Mouse (Mus musculus) intestine, postnatal 0 days (tissue): ENCODE measurements around the gene Ddah2. TPM values are rescaled to one million over a fixed set of nuclear protein-coding genes. Genes with fewer than 3 reads are reported as not detected.
A peak's percentile ranks its signal among the peaks of the same experiment; 100 is the strongest.

Experiments used
- ATAC-seq: fragments of 200-750 bp; cut with Nextera tagmentation; 2 replicates; pipeline ENCODE4 v1.8.0; 2017; ENCODE audit warnings: mild to moderate bottlenecking, moderate TSS enrichment, moderate library complexity
- H3K27ac ChIP-seq: fragments of 300-500 bp; sonication (generic); 2 replicates; pipeline ENCODE4 v1.5.1; 2014; ENCODE audit warnings: mild to moderate bottlenecking, low read depth, low read length, moderate library complexity
- H3K27me3 ChIP-seq: fragments of 300-500 bp; sonication (generic); replicated peaks from 2 replicates; pipeline ENCODE4 v1.6.1; 2014; ENCODE audit warnings: low read length, mixed read lengths; ENCODE audit not compliant: control insufficient read depth, insufficient read depth
- H3K36me3 ChIP-seq: fragments of 300-500 bp; sonication (generic); 2 replicates; pipeline ENCODE4 v1.6.1; 2014; ENCODE audit warnings: mild to moderate bottlenecking, moderate library complexity; ENCODE audit not compliant: control insufficient read depth, insufficient read depth
- H3K4me1 ChIP-seq: fragments of 300-500 bp; sonication (generic); replicated peaks from 2 replicates; pipeline ENCODE4 v1.6.1; 2014; ENCODE audit warnings: antibody characterized with exemption, low read length, mixed read lengths; ENCODE audit not compliant: control insufficient read depth, insufficient read depth
- H3K4me2 ChIP-seq: fragments of 300-500 bp; sonication (generic); replicated peaks from 2 replicates; pipeline ENCODE4 v1.6.1; 2014; ENCODE audit warnings: low read depth, mild to moderate bottlenecking, moderate library complexity
- H3K4me3 ChIP-seq: fragments of 300-500 bp; sonication (generic); 2 replicates; pipeline ENCODE4 v1.5.1; 2014; ENCODE audit warnings: low read depth, low read length
- H3K9ac ChIP-seq: fragments of 300-500 bp; sonication (generic); 2 replicates; pipeline ENCODE4 v1.6.1; 2014; ENCODE audit warnings: mild to moderate bottlenecking, low read depth, low read length
- H3K9me3 ChIP-seq: fragments of 300-500 bp; sonication (generic); 2 replicates; pipeline ENCODE4 v1.6.1; 2016; ENCODE audit warnings: mixed run types; ENCODE audit not compliant: control insufficient read depth
- CTCF ChIP-seq: sonication (generic); IDR thresholded peaks from 2 replicates; pipeline ENCODE4 v1.5.1; 2016; ENCODE audit warnings: low read depth, mild to moderate bottlenecking, control low read depth, antibody characterized with exemption, moderate library complexity
- WGBS: fragments of 180-500 bp; shearing (Covaris S2); extraction: QIAGEN DNeasy Blood & Tissue Kit; methylation state at CpG from one replicate; pipeline ENCODE4 v1.1.7; 2014; 5-methylcytosine and 5-hydroxymethylcytosine counted together
- polyA plus RNA-seq: library from polyadenylated mRNA; unstranded; fragments of >200 nt; fragmentation: Nextera tagmentation; extraction: Ambion mirVana; gene quantifications from 2 replicates; pipeline ENCODE4 v1.2.1, GENCODE M21; 2015

Ddah2 gene
- polyA plus RNA-seq, 1 experiment from 2014 or later, result 68.3 TPM

GRCm38 (mm10) chr17:35094475-35095365 lies 35.9 kb downstream of the Ddah2 start:
- Histone ChIP-seq H3K9me3 (no peaks in the 10 kb centered on the region), H3K4me3 (no peak overlapping the region), H3K4me1 (peaks cover 7% of the 10 kb centered on the region; the same call in 1 of the 2 replicates), H3K27me3 (no peaks in the 10 kb centered on the region), H3K36me3 (peaks cover 87% of the 10 kb centered on the region), H3K27ac (no peak overlapping the region), H3K4me2 (no peak overlapping the region), H3K9ac (no peak overlapping the region)
- 74% methylated on average over 15 of the region's 15 CpGs for WGBS
- no peak for TF ChIP-seq CTCF
- ATAC-seq, result no peak

GRCm38 (mm10) chr17:35096597-35096996 lies 37.8 kb downstream of the Ddah2 start:
- no peak for TF ChIP-seq CTCF
- Histone ChIP-seq H3K9ac (no peak overlapping the region), H3K9me3 (no peaks in the 10 kb centered on the region), H3K4me1 (no peaks in the 10 kb centered on the region), H3K27ac (no peak overlapping the region), H3K36me3 (peaks cover 97% of the 10 kb centered on the region), H3K27me3 (no peaks in the 10 kb centered on the region), H3K4me3 (no peak overlapping the region), H3K4me2 (no peak overlapping the region)
- ATAC-seq, result no peak
- 92% methylated on average over 12 of the region's 12 CpGs for WGBS

- Histone ChIP-seq H3K4me3 (no peak overlapping the region), H3K27me3 (no peaks in the 10 kb centered on the region), H3K27ac (no peak overlapping the region), H3K9me3 (no peaks in the 10 kb centered on the region), H3K4me2 (no peak overlapping the region), H3K4me1 (no peaks in the 10 kb centered on the region), H3K9ac (no peak overlapping the region), H3K36me3 (peaks cover 98% of the 10 kb centered on the region)
- TF ChIP-seq CTCF, result no peak
- WGBS, result 89% methylated on average over 12 of the region's 12 CpGs
- no peak for ATAC-seq
These were observed 38.4 kb downstream of the Ddah2 start for GRCm38 (mm10) chr17:35097164-35097655.

DNA sequence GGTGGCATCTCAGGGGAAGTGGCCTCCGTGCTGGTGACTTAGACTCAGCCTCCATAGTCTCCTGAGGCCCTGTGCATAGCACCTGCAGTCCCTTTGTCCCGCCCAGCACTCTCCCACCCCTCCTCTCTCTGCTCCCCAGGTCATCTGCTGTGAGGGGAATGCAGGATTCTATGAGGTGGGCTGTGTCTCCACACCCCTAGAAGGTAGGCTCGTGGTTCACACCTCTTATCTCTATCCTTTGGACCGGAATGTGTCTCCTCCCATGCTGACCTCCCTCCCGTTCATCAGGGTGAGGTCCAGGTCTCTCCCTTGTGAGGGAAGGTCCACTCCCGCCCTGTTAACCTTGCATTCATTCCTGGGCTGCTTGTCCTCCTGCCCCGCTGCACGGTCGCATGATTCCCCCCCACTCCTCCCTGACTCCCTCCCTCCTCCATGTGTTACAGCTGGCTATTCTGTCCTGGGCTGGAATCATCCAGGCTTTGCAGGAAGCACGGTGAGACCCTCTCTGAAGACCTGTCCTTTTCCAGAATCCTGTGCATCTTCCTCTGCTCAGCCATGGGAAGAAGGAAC lies 41.4 kb downstream of the Ddah2 start:
- H3K9me3 ChIP-seq, result no peaks in the 10 kb centered on the region
- H3K36me3 ChIP-seq, result peaks cover 80% of the 10 kb centered on the region
- 55% methylated on average over 10 of the region's 10 CpGs for WGBS
- no peaks in the 10 kb centered on the region for H3K4me1 ChIP-seq
- no peak overlapping the region for H3K4me3 ChIP-seq
- H3K4me2 ChIP-seq, result no peak overlapping the region; the same call in 1 of the 2 replicates
- H3K27me3 ChIP-seq, result no peaks in the 10 kb centered on the region
- 0 out of 2 replicates have a peak, but pooled peaks have one; percentile 11 for ATAC-seq
- H3K27ac ChIP-seq, result 0 out of 2 replicates have a peak overlapping the region, but pooled peaks have one; percentile 21
- no peak for TF ChIP-seq CTCF
- H3K9ac ChIP-seq, result no peak overlapping the region

- Histone ChIP-seq H3K27me3 (no peaks in the 10 kb centered on the region), H3K36me3 (peaks cover 71% of the 10 kb centered on the region), H3K4me1 (no peaks in the 10 kb centered on the region), H3K27ac (0 out of 2 replicates have a peak overlapping the region, but pooled peaks have one; percentile 15), H3K4me2 (no peak overlapping the region), H3K4me3 (no peak overlapping the region), H3K9me3 (no peaks in the 10 kb centered on the region), H3K9ac (no peak overlapping the region)
- no peak for ATAC-seq
- no peak for TF ChIP-seq CTCF
- 92% methylated on average over 11 of the region's 11 CpGs for WGBS
These were observed 42.3 kb downstream of the Ddah2 start for GRCm38 (mm10) chr17:35101161-35101560.

DNA sequence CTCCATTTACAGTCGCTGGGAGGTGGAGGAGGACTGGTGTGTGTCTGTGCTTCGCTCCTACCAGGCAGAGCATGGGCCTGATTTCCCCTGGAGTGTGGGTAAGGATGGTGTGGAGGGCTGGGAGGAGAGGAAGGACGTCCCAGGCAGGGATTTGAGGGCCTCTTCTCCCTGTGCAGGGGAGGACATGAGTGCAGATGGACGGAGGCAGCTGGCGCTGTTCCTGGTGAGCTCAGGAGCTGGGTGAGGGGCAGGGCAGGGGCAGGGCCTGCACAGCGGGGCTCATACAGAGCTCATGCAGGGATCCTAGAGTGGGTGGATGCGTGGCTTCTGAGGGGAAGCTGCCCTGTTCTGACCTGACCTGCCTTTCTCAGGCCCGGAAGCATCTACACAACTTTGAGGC lies 43.5 kb downstream of the Ddah2 start:
- H3K27ac ChIP-seq, result peak overlapping the region; percentile 21; the same call in 1 of the 2 replicates
- no peak overlapping the region for H3K4me2 ChIP-seq
- no peak overlapping the region for H3K9ac ChIP-seq
- H3K9me3 ChIP-seq, result no peaks in the 10 kb centered on the region
- no peaks in the 10 kb centered on the region for H3K4me1 ChIP-seq
- TF ChIP-seq CTCF, result no peak
- no peak for ATAC-seq
- whole genome bisulfite sequencing, result 76% methylated on average over 8 of the region's 8 CpGs
- no peak overlapping the region for H3K4me3 ChIP-seq
- peaks cover 59% of the 10 kb centered on the region for H3K36me3 ChIP-seq
- H3K27me3 ChIP-seq, result no peaks in the 10 kb centered on the region
